Mouse (Mus musculus) kidney, adult 8-10 months (tissue): ENCODE measurements around the gene Olfr666.
"Not testable (repeated sequence)": the region's sequence is repeated elsewhere in the genome, so short reads cannot be mapped to it uniquely, and the experiment has no call there.

Experiments used
- DNase-seq, 2 experiments: peaks; one replicate each; pipeline ENCODE4 v3.0.0; 2022

The Olfr666 gene

GRCm38 (mm10) chr7:104895852-104896251, at the start of gene Olfr666:
TSS of gene Olfr666 (minus strand) at chr7:104895952.
- DNase-seq: no peak

GRCm38 (mm10) chr7:104933940-104934339, 38.2 kb upstream of the Olfr666 start, which contains the start of gene Olfr669:
TSS of gene Olfr669 (plus strand) at chr7:104934240.
- DNase-seq: no peak

- no peak for DNase-seq
Observed at GRCm38 (mm10) chr7:104927957-104928356, 32.2 kb upstream of the Olfr666 start, which contains the start of gene Olfr668. TSS of gene Olfr668 (minus strand) at chr7:104928057.

GRCm38 (mm10) chr7:104921382-104921781, 25.6 kb upstream of the Olfr666 start, which contains the start of gene Olfr667:
TSS of gene Olfr667 (minus strand) at chr7:104921482.
- no peak for DNase-seq

GRCm38 (mm10) chr7:104877731-104878130, 18.0 kb downstream of the Olfr666 start, which contains the start of gene Olfr665:
TSS of gene Olfr665 (plus strand) at chr7:104878031.
- DNase-seq: no peak

GRCm38 (mm10) chr7:104861381-104861780, 34.4 kb downstream of the Olfr666 start:
- DNase-seq: no peak

GRCm38 (mm10) chr7:104857683-104858082, 38.1 kb downstream of the Olfr666 start:
- no peak for DNase-seq

- DNase-seq: not testable (repeated sequence)
Observed at GRCm38 (mm10) chr7:104856709-104857108, 39.0 kb downstream of the Olfr666 start, which contains the start of gene Usp17la. TSS of gene Usp17la (plus strand) at chr7:104857009.

GRCm38 (mm10) chr7:104855248-104855750, 40.5 kb downstream of the Olfr666 start:
- DNase-seq: no peak

- DNase-seq: not testable (repeated sequence)
Observed at GRCm38 (mm10) chr7:104851546-104851945, 44.2 kb downstream of the Olfr666 start.

- DNase-seq: no peak
Observed at GRCm38 (mm10) chr7:104843731-104844287, 51.9 kb downstream of the Olfr666 start.

- DNase-seq: no peak
Observed at GRCm38 (mm10) chr7:104842503-104842902, 53.2 kb downstream of the Olfr666 start, which contains the start of gene Usp17lb. TSS of gene Usp17lb (minus strand) at chr7:104842603.
